Mouse (Mus musculus) v-Abl transformed pro-B cells (cell line): ENCODE measurements at regions not wholly inside any gene's neighbourhood (a gene's known extent, or its start where the extent isn't known, plus 50 kb on each side); places are given as distances from the start of the nearest gene placed in this dataset.

Experiments used
- in situ Hi-C, 2 experiments: fragments of 400-800 bp; cut with MboI; formaldehyde crosslinking; loops; one replicate each; pipeline ENCODE4 v1.15.1; 2025; ENCODE audit not compliant: unreplicated experiment in 2 of 2

GRCm38 (mm10) chr13:52428527-52428926 lies 102.6 kb downstream of the Diras2 start:
- in situ Hi-C loops: no loop called here

- in situ Hi-C loops: no loop called here
Observed at GRCm38 (mm10) chr13:52436756-52437155, 94.3 kb downstream of the Diras2 start.

- in situ Hi-C loops: no loop called here
Observed at GRCm38 (mm10) chr13:52445513-52445912, 85.6 kb downstream of the Diras2 start.

GRCm38 (mm10) chr13:52448902-52449301 lies 82.2 kb downstream of the Diras2 start:
- in situ Hi-C loops: no loop called here

GRCm38 (mm10) chr13:52451486-52451885 lies 79.6 kb downstream of the Diras2 start:
- in situ Hi-C loops: no loop called here

GRCm38 (mm10) chr13:52452291-52452690 lies 78.8 kb downstream of the Diras2 start:
- in situ Hi-C loops: no loop called here
